Mouse (Mus musculus) lung, embryonic 14.5 days (tissue): ENCODE data around the gene Adam17. TPM values are rescaled to one million over a fixed set of nuclear protein-coding genes. Genes with fewer than 3 reads are reported as not detected.
A peak's percentile ranks its signal among the peaks of the same experiment; 100 is the strongest.

Source experiments
- ATAC-seq: fragments of 200-750 bp; cut with Nextera tagmentation; 2 replicates; pipeline ENCODE4 v1.8.0; 2017; ENCODE audit warnings: mild to moderate bottlenecking, moderate TSS enrichment, moderate library complexity; ENCODE audit not compliant: insufficient read depth
- DNase-seq: peaks from one replicate; pipeline ENCODE4 v3.0.0-alpha.2; 2015
- H3K27ac ChIP-seq: fragments of 300-500 bp; sonication (generic); 2 replicates; pipeline ENCODE4 v1.5.1; 2014; ENCODE audit warnings: low read depth, mild to moderate bottlenecking, moderate library complexity
- H3K27me3 ChIP-seq: fragments of 300-500 bp; sonication (generic); 2 replicates; pipeline ENCODE4 v1.6.1; 2014; ENCODE audit warnings: low read length, control low read depth; ENCODE audit not compliant: insufficient read depth
- H3K36me3 ChIP-seq: fragments of 300-500 bp; sonication (generic); 2 replicates; pipeline ENCODE4 v1.6.1; 2014; ENCODE audit warnings: control low read depth; ENCODE audit not compliant: insufficient read depth
- H3K4me1 ChIP-seq: fragments of 300-500 bp; sonication (generic); 2 replicates; pipeline ENCODE4 v1.6.1; 2014; ENCODE audit warnings: antibody characterized with exemption, control low read depth; ENCODE audit not compliant: insufficient read depth
- H3K4me2 ChIP-seq: fragments of 300-500 bp; sonication (generic); 2 replicates; pipeline ENCODE4 v1.6.1; 2014; ENCODE audit warnings: mild to moderate bottlenecking
- H3K4me3 ChIP-seq: fragments of 300-500 bp; sonication (generic); 2 replicates; pipeline ENCODE4 v1.5.1; 2014; ENCODE audit warnings: low read depth, low read length
- H3K9ac ChIP-seq: fragments of 300-500 bp; sonication (generic); 2 replicates; pipeline ENCODE4 v1.6.1; 2014
- H3K9me3 ChIP-seq: fragments of 300-500 bp; sonication (generic); 2 replicates; pipeline ENCODE4 v1.6.1; 2016; ENCODE audit warnings: low read depth, low read length, control low read depth
- CTCF ChIP-seq: IDR thresholded peaks from 2 replicates; pipeline ENCODE4 v1.5.1; 2016; ENCODE audit warnings: antibody characterized with exemption, low read depth
- WGBS: fragments of 180-500 bp; shearing (Covaris S2); extraction: QIAGEN DNeasy Blood & Tissue Kit; methylation state at CpG from one replicate; pipeline ENCODE4 v1.1.7; 2014; 5-methylcytosine and 5-hydroxymethylcytosine counted together
- polyA plus RNA-seq: library from polyadenylated mRNA; unstranded; fragments of >200 nt; fragmentation: Nextera tagmentation; extraction: Ambion mirVana; gene quantifications from 2 replicates; pipeline ENCODE4 v1.2.1, GENCODE M21; 2014

Gene Adam17
- polyA plus RNA-seq, 1 experiment from 2014 or later: 45.5 TPM

DNA sequence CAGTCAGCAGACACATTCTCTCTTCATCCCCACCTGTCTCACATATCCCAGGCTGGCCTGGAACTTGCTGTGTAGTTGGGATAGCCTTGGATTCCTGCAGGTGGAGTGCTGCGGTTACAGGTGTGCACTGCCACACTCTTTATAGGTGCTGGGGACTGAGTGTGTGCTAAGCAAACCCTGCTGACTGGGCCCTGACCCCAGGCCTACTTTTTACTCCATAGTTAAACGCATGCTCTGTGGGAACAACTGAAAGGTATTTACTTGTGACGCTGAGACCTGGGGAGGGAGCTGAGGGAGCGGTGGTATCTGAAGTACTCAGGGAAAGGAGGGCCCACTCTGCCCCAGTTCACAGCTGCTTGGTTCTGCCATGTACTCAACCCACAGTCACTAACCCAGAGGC lies 51.1 kb downstream of the Adam17 start:
- no peak overlapping the region for H3K4me2 ChIP-seq
- DNase-seq (no peak), ATAC-seq (no peak)
- no peak overlapping the region for H3K4me3 ChIP-seq
- H3K4me1 ChIP-seq: no peaks in the 10 kb centered on the region
- H3K9me3 ChIP-seq: no peaks in the 10 kb centered on the region
- no peaks in the 10 kb centered on the region for H3K27me3 ChIP-seq
- whole genome bisulfite sequencing: 79% methylated on average over 4 of the region's 4 CpGs
- H3K36me3 ChIP-seq: peaks cover 73% of the 10 kb centered on the region
- H3K9ac ChIP-seq: no peak overlapping the region
- no peak overlapping the region for H3K27ac ChIP-seq
- TF ChIP-seq CTCF: no peak

DNA sequence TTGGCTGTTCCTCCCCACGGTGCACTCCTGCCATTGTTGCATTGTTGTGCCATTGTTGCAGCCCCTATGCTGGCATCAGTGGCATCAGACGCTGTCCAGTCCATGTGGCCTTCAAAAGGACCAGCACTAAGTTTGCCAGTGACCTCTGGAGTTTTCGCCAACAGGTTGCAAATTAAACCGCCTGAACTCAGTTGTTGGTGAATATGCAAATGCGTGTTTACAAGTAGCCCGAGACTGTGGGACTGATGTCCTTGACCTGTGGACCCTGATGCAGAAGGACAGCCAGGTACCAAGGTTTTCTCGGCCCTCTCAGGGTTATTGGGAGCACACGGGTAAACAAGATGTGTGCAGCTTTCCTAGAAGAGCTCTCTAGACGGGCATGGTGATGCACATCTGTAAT lies 52.3 kb downstream of the Adam17 start:
- Histone ChIP-seq H3K27ac (no peak overlapping the region), H3K9ac (no peak overlapping the region), H3K4me1 (0 out of 2 replicates have a peak, but pooled peaks cover 3% of the 10 kb centered on the region), H3K4me2 (no peak overlapping the region), H3K9me3 (no peaks in the 10 kb centered on the region), H3K27me3 (no peaks in the 10 kb centered on the region), H3K36me3 (peaks cover 63% of the 10 kb centered on the region), H3K4me3 (no peak overlapping the region)
- ATAC-seq (no peak), DNase-seq (no peak)
- WGBS: 80% methylated on average over 9 of the region's 9 CpGs
- no peak for TF ChIP-seq CTCF

- H3K9me3 ChIP-seq: no peaks in the 10 kb centered on the region
- no peaks in the 10 kb centered on the region for H3K27me3 ChIP-seq
- no peak overlapping the region for H3K9ac ChIP-seq
- 0 out of 2 replicates have a peak, but pooled peaks cover 3% of the 10 kb centered on the region for H3K4me1 ChIP-seq
- no peak for DNase-seq
- H3K36me3 ChIP-seq: peaks cover 56% of the 10 kb centered on the region
- 83% methylated on average over 4 of the region's 4 CpGs for WGBS
- no peak overlapping the region for H3K27ac ChIP-seq
- ATAC-seq: no peak
- H3K4me3 ChIP-seq: no peak overlapping the region
- no peak for TF ChIP-seq CTCF
- no peak overlapping the region for H3K4me2 ChIP-seq
Measured at GRCm38 (mm10) chr12:21320317-21320716, 53.1 kb downstream of the Adam17 start.

DNA sequence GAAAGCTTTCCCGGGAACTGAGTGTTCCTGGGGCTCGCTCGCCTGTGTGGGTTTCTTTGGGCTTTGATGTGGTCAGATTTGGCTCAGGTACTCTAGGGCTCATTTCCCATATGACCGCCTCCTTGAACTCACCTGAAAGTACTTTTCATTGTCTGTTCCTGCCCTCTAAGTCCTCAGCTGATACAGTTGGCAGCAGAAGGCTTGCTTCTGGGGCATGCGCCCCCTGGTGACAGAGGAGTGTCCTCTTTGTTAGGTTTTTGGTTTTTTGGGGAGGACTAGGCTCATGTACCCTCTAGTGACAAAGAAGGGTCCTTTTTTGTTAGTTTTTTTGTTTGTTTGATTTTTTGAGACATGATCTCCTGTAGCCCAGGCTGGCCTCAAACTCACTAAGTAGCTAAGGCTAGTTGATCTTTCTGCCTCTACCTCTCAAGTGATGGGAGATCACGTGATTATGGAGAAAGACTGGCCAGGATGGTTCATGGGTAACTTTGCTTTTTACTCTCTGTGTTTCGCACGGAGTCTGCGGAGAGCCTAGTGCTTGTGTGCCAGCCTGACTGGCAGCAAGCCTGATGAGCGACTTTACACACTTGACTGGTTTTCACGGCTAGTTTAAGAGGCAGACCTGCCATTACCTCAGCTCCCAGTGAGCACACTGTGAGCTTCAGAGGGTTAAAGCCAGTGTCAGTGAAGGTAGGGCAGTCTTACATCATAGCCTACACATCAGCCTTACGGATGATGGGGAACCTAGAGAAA lies 55.1 kb downstream of the Adam17 start:
- no peak for ATAC-seq

DNA sequence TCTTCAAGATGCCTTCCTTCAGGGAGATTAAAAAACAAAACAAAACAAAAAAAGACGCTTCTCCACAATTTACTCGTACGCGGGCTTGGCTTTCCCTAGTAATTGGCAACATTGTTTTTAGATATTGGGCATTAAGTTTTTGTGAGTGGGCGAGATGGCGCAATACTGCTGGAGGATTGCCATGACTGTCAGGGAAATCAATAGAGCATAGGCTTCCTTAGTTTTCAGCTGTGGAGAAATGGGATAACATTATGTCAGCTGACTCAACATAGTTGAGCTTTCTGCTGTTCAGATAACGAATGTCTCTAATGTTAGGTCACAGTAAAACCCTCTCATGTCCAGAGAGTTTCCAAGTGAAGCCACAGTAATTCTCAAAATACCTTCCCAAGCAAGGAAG lies 56.6 kb downstream of the Adam17 start:
- Histone ChIP-seq H3K36me3 (peaks cover 59% of the 10 kb centered on the region), H3K9me3 (no peaks in the 10 kb centered on the region), H3K27me3 (no peaks in the 10 kb centered on the region), H3K9ac (peak overlapping the region; percentile 77), H3K27ac (no peak overlapping the region), H3K4me3 (peak overlapping the region; percentile 65), H3K4me2 (peak overlapping the region; percentile 66), H3K4me1 (0 out of 2 replicates have a peak, but pooled peaks cover 3% of the 10 kb centered on the region)
- WGBS: 23% methylated on average over 7 of the region's 7 CpGs
- DNase-seq: peak; percentile 62
- TF ChIP-seq CTCF: no peak
- no peak for ATAC-seq

More for the DNA sequence above, 55.1 kb downstream of the Adam17 start:
- Histone ChIP-seq H3K4me2 (no peak overlapping the region), H3K36me3 (peaks cover 57% of the 10 kb centered on the region), H3K9me3 (no peaks in the 10 kb centered on the region), H3K4me1 (0 out of 2 replicates have a peak, but pooled peaks cover 3% of the 10 kb centered on the region), H3K4me3 (no peak overlapping the region), H3K27ac (no peak overlapping the region), H3K27me3 (no peaks in the 10 kb centered on the region), H3K9ac (no peak overlapping the region)
- TF ChIP-seq CTCF: peak; percentile 81
- WGBS: 78% methylated on average over 12 of the region's 12 CpGs
- peak; percentile 82 for DNase-seq

DNA sequence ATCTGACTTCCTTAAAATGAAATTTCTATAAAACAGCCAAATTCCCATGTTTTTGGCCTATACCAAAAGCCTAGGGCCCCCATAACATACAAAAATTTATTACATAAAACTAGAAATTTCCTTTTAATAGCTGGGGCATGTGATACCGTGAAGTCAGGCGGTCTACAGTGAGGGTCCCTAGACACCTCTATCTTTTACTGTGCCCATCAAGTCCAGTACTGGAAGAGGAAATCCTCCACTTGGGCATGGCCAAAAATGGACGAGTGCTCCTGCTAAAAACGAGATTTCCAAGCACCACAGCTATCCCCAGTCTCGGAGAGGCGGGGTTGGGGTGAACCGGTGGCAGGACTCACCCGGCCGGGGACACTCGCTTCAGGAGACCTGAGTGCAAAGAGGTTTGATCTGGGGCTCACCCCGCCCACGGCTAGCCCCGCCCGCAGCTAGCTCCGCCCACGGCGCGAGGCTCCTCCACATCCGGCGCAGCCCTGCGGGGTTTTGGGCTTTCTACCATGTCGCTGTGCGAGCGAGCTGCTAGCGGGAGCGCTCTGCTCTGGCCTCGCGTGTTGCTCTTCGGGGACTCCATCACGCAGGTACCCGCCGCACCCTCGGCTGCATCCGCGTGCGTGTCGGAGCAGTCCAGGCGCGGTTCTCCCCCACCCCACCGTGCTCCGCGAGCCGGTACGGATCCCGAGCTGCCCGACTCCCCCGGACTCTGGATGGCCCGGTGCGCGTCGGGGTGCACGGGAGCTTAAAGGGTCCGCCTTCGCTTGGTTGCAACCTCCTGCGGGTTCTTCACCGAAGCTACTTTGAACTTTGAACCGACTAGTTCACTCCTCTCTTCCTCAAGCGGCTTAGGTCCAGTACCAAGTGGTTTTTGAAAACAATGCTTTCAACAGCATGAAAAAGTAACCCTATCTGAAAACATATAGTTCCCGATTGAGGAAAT lies 57.2 kb downstream of the Adam17 start, which contains the start of gene Iah1:
TSS of gene Iah1 (plus strand) at position 467 of the 946 bp plus-strand sequence.
- 3% methylated on average over 59 of the region's 59 CpGs for WGBS
- peaks cover 60% of the 10 kb centered on the region for H3K36me3 ChIP-seq
- peak; percentile 91 for DNase-seq
- H3K4me1 ChIP-seq: 0 out of 2 replicates have a peak, but pooled peaks cover 3% of the 10 kb centered on the region
- ATAC-seq: peak; percentile 94
- no peaks in the 10 kb centered on the region for H3K27me3 ChIP-seq
- H3K27ac ChIP-seq: 0 out of 2 replicates have a peak within 1 kb of the TSS, but pooled peaks have one; percentile 42
- TF ChIP-seq CTCF: no peak
- peak within 1 kb of the TSS; percentile 65 for H3K4me3 ChIP-seq
- peak within 1 kb of the TSS; percentile 66 for H3K4me2 ChIP-seq
- no peaks in the 10 kb centered on the region for H3K9me3 ChIP-seq
- peak within 1 kb of the TSS; percentile 77 for H3K9ac ChIP-seq
